Mouse (Mus musculus) small intestine, adult 2 months (tissue): ENCODE measurements around the gene St3gal4.

ENCODE experiments used
- CTCF ChIP-seq: fragments of 200-500 bp; IDR thresholded peaks from 2 replicates; pipeline ENCODE4 v1.5.1; 2012; ENCODE audit warnings: low read depth, mild to moderate bottlenecking, control low read depth, inconsistent platforms, low read length, moderate library complexity, mixed read lengths; ENCODE audit not compliant: insufficient replicate concordance, insufficient read length; ENCODE audit errors: extremely low read depth
- POLR2A ChIP-seq: fragments of 200-500 bp; IDR thresholded peaks from 2 replicates; pipeline ENCODE4 v1.6.1; 2012; ENCODE audit warnings: low read depth, mild to moderate bottlenecking, control low read depth, inconsistent platforms, low read length, moderate library complexity

GRCm38 (mm10) chr9:35093350-35093749, 25.7 kb downstream of the St3gal4 start:
- no peak for TF ChIP-seq CTCF
- no peak for TF ChIP-seq POLR2A
